Mouse (Mus musculus): ENCODE results near the gene Gfi1b. TPM values are rescaled to one million over a fixed set of nuclear protein-coding genes. Genes with fewer than 3 reads are reported as not detected.

Gfi1b gene
- polyA plus RNA-seq, 2 experiments: 72.5 to 89.2 TPM

DNA sequence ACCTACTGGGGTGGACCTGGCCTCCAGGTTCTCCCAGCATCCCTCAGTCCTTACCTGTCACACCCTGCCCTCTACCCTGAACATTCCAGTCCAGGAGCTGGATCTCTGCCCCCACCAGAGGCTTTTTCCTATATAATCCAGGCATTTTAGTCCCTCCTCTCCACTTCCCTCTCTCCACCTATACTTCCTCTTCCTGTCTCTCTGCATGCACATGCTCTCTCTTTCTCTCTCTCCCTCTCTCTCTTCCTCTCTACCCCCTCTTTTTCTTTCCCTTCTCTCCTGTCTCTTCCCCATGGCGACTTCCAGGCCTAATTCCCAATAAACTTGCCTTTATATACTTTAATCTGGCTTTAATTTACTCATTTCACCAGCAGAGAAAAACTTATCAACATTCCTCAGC lies 33.2 kb downstream of the Gfi1b start:
- DNase-seq (ENCODE audit: low read depth in 3 of 3, low spot score in 3 of 3) (no peak), ATAC-seq (ENCODE audit: insufficient read depth) (no peak)
- Histone ChIP-seq H3K4me2 (ENCODE audit: low read depth) (no peak overlapping the region), H3K9me3 (ENCODE audit: control insufficient read depth, low read length) (no peaks in the 10 kb centered on the region), H3K27me3 (ENCODE audit: control insufficient read depth, insufficient read depth, low read length) (no peaks in the 10 kb centered on the region), H3K36me3 (replicated peaks; ENCODE audit: control insufficient read depth, insufficient read depth, low read depth) (no peaks in the 10 kb centered on the region), H3K9ac (replicated peaks) (no peak overlapping the region), H3K27ac (no peak overlapping the region), H3K4me3 (ENCODE audit: insufficient read depth in 1 of 2, low read depth in 2 of 2, low read length in 2 of 2) (no peak overlapping the region), H3K4me1 (replicated peaks; ENCODE audit: control insufficient read depth in 2 of 2, insufficient read depth in 2 of 2, low read length in 1 of 2) (peaks cover 4 to 10% of the 10 kb centered on the region in 2 experiments; a peak in 3 of 4 replicates)
- WGBS (ENCODE audit: insufficient replicate concordance): 20% methylated on average over 1 of the region's 1 CpGs
- TF ChIP-seq CTCF (IDR thresholded peaks at IDR 0.05; ENCODE audit: low read depth): no peak
- no peak for TF ChIP-seq EP300 (IDR thresholded peaks at IDR 0.05; ENCODE audit: low read depth)

DNA sequence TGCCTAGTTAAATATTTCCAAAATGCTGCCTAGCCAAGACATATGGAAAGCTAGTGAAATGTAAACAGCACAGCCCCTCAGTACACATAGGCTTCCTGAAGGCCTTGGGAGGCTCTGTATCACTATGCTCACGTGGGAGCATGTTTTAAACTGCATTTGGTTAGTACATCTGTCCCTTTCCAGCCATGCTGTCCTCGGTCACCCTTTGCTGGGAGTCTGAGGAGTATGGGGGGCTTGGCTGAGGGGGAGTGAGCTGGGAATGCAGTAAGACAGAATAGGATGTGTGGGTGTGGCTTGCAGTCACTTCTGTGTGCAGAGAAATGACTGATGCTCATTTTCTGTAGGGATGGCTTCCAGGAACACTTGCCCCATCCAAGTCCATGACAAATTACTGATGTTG lies 36.1 kb downstream of the Gfi1b start:
- ATAC-seq (ENCODE audit: insufficient read depth): no peak
- 30% methylated on average over 2 of the region's 2 CpGs for WGBS (ENCODE audit: insufficient replicate concordance)
- Histone ChIP-seq H3K4me3 (ENCODE audit: insufficient read depth in 1 of 2, low read depth in 2 of 2, low read length in 2 of 2) (no peak overlapping the region), H3K9me3 (ENCODE audit: control insufficient read depth, low read length) (no peaks in the 10 kb centered on the region), H3K4me1 (replicated peaks; ENCODE audit: control insufficient read depth in 2 of 2, insufficient read depth in 2 of 2, low read length in 1 of 2) (peaks cover 0 to 6% of the 10 kb centered on the region in 2 experiments; a peak in 2 of 4 replicates), H3K4me2 (ENCODE audit: low read depth) (no peak overlapping the region), H3K27ac (no peak overlapping the region), H3K9ac (replicated peaks) (no peak overlapping the region), H3K27me3 (ENCODE audit: control insufficient read depth, insufficient read depth, low read length) (no peaks in the 10 kb centered on the region), H3K36me3 (replicated peaks; ENCODE audit: control insufficient read depth, insufficient read depth, low read depth) (no peaks in the 10 kb centered on the region)
- DNase-seq (ENCODE audit: low read depth in 3 of 3, low spot score in 3 of 3): no peak
- TF ChIP-seq CTCF (IDR thresholded peaks at IDR 0.05; ENCODE audit: low read depth) (no peak), EP300 (IDR thresholded peaks at IDR 0.05; ENCODE audit: low read depth) (no peak)

DNA sequence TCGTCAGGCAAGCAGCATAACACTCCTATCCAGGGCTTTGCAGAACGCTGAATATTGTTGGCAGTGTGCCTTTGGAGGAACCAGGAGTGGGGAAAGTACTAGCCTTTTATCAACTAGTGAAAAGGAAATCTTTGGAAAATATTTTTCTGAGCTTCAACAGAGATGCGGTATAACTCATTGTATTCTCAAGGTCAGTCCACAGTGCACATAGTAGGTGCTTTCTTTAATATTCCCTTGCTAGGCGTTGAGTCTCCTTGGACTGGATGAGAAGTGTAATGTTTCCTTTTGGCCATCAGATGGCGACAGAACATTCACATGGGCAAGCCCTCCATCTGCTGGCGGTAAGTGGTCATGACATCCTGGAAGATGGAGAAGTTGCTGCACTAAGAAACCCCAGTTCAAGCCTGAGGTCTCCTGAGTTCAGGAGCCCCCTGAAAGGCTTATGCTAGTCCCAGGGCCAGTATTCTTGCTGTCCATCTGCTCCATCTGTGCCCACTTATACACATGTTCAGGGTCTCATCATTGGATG lies 36.7 kb downstream of the Gfi1b start:
- H3K4me1 ChIP-seq (replicated peaks; ENCODE audit: control insufficient read depth in 2 of 2, insufficient read depth in 2 of 2, low read length in 1 of 2): peaks cover 0 to 6% of the 10 kb centered on the region in 2 experiments; a peak in 2 of 4 replicates
- ATAC-seq (ENCODE audit: insufficient read depth) (no peak), DNase-seq (ENCODE audit: low read depth in 3 of 3, low spot score in 3 of 3) (peak; percentile 78 to 85 (median 79))
- H3K4me2 ChIP-seq (ENCODE audit: low read depth): no peak overlapping the region
- H3K36me3 ChIP-seq (replicated peaks; ENCODE audit: control insufficient read depth, insufficient read depth, low read depth): no peaks in the 10 kb centered on the region
- no peak overlapping the region for H3K9ac ChIP-seq (replicated peaks)
- H3K4me3 ChIP-seq (ENCODE audit: insufficient read depth in 1 of 2, low read depth in 2 of 2, low read length in 2 of 2): no peak overlapping the region
- H3K9me3 ChIP-seq (ENCODE audit: control insufficient read depth, low read length): no peaks in the 10 kb centered on the region
- TF ChIP-seq EP300 (IDR thresholded peaks at IDR 0.05; ENCODE audit: low read depth): no peak
- TF ChIP-seq CTCF (IDR thresholded peaks at IDR 0.05; ENCODE audit: low read depth): peak; percentile 100
- no peak overlapping the region for H3K27ac ChIP-seq
- 19% methylated on average over 6 of the region's 6 CpGs for WGBS (ENCODE audit: insufficient replicate concordance)
- H3K27me3 ChIP-seq (ENCODE audit: control insufficient read depth, insufficient read depth, low read length): no peaks in the 10 kb centered on the region

DNA sequence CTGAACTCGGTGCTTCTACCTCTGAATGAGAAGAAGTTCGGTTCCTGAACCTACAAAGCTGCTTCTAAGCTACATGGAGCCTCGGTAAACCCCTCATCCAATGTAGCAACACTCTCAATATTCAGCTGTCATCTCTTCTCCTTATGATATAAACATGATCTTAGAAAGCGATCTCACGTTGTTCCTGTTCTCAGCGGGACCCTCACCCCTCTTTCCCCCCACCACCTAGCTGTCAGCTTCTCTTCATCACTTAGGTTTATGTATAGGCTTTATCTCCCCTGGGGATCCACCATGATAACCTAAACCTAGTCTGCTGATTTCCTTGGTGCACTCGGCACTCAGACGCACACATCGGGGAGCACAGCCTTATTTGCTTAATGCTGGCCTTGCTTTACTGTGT lies 38.1 kb downstream of the Gfi1b start, which contains the start of gene Gtf3c5:
Gtf3c5 (minus strand) TSS at position 101 of the 400 bp plus-strand sequence.
- H3K4me3 ChIP-seq (ENCODE audit: insufficient read depth in 1 of 2, low read depth in 2 of 2, low read length in 2 of 2): peak within 1 kb of the TSS; percentile 86 to 99
- TF ChIP-seq EP300 (IDR thresholded peaks at IDR 0.05; ENCODE audit: low read depth) (no peak), CTCF (IDR thresholded peaks at IDR 0.05; ENCODE audit: low read depth) (no peak)
- peak within 1 kb of the TSS; percentile 64 for H3K27ac ChIP-seq
- H3K9me3 ChIP-seq (ENCODE audit: control insufficient read depth, low read length): no peaks in the 10 kb centered on the region
- H3K4me2 ChIP-seq (ENCODE audit: low read depth): peak within 1 kb of the TSS; percentile 85
- DNase-seq (ENCODE audit: low read depth in 3 of 3, low spot score in 3 of 3): no peak
- 69% methylated on average over 9 of the region's 9 CpGs for WGBS (ENCODE audit: insufficient replicate concordance)
- no peak for ATAC-seq (ENCODE audit: insufficient read depth)
- peak within 1 kb of the TSS; percentile 79 for H3K9ac ChIP-seq (replicated peaks)
- H3K36me3 ChIP-seq (replicated peaks; ENCODE audit: control insufficient read depth, insufficient read depth, low read depth): no peaks in the 10 kb centered on the region; the same call in 1 of the 2 replicates
- no peaks in the 10 kb centered on the region for H3K27me3 ChIP-seq (ENCODE audit: control insufficient read depth, insufficient read depth, low read length)
- H3K4me1 ChIP-seq (replicated peaks; ENCODE audit: control insufficient read depth in 2 of 2, insufficient read depth in 2 of 2, low read length in 1 of 2): peaks cover 0 to 6% of the 10 kb centered on the region in 2 experiments; a peak in 2 of 4 replicates

DNA sequence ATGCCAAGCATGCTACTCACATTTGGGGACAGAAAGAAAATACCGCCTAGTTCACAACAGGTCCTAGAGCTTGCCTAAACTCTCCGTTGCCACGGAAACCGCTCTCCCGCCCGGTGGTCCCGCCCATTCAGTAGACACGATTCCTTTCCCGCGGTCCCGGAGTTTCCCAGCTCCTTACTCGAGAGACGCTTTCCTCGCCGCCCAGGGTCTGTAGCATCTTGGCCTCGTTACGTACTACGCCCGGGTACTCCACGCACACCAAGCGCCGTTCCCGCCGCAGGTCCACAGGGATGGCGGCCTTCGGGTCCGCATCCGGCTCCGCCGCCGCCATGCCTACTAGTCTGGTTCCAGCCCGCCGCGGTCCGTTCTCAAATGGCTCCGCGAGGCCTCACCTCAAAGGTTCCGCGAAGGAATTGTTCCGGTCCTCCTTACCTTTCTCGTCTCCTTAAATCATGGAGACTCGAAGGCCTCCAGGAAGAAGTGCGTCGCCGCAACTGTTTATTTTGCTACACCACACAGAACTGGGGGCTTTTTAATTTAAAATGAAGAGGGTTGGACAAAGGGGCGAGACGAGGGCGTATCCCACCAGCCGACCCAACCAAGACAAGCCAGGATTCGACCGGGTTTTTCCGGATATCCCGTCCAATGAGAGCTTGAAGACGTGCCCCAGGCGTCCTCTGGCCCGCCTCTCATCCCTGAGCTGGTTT lies 39.0 kb downstream of the Gfi1b start:
- H3K9me3 ChIP-seq (ENCODE audit: control insufficient read depth, low read length): no peaks in the 10 kb centered on the region
- no peaks in the 10 kb centered on the region for H3K27me3 ChIP-seq (ENCODE audit: control insufficient read depth, insufficient read depth, low read length)
- peak; percentile 64 for TF ChIP-seq EP300 (IDR thresholded peaks at IDR 0.05; ENCODE audit: low read depth)
- TF ChIP-seq CTCF (IDR thresholded peaks at IDR 0.05; ENCODE audit: low read depth): no peak
- ATAC-seq (ENCODE audit: insufficient read depth) (peak; percentile 91), DNase-seq (ENCODE audit: low read depth in 3 of 3, low spot score in 3 of 3) (peak; percentile 83 to 85 (median 84))
- peak overlapping the region; percentile 85 for H3K4me2 ChIP-seq (ENCODE audit: low read depth)
- H3K4me1 ChIP-seq (replicated peaks; ENCODE audit: control insufficient read depth in 2 of 2, insufficient read depth in 2 of 2, low read length in 1 of 2): peaks cover 0 to 6% of the 10 kb centered on the region in 2 experiments; a peak in 2 of 4 replicates
- peak overlapping the region; percentile 79 for H3K9ac ChIP-seq (replicated peaks)
- under 1% methylated on average over 56 of the region's 56 CpGs for WGBS (ENCODE audit: insufficient replicate concordance)
- H3K4me3 ChIP-seq (ENCODE audit: insufficient read depth in 1 of 2, low read depth in 2 of 2, low read length in 2 of 2): peak overlapping the region; percentile 86 to 99
- peaks cover 2% of the 10 kb centered on the region; the same call in 1 of the 2 replicates for H3K36me3 ChIP-seq (replicated peaks; ENCODE audit: control insufficient read depth, insufficient read depth, low read depth)
- H3K27ac ChIP-seq: peak overlapping the region; percentile 64
